Mouse (Mus musculus): ENCODE measurements around the gene Tcirg1. TPM values are rescaled to one million over a fixed set of nuclear protein-coding genes. Genes with fewer than 3 reads are reported as not detected.
A peak's percentile ranks its signal among the peaks of the same experiment; 100 is the strongest.

Tcirg1 gene
- total RNA-seq, 2 experiments from 2014 or later: 22.2 to 46.3 TPM

GRCm38 (mm10) chr19:3928779-3929178, 21.8 kb upstream of the Tcirg1 start:
- no peak for ATAC-seq (replicated peaks; ENCODE audit: low FRiP score, poor library complexity, severe bottlenecking)

DNA sequence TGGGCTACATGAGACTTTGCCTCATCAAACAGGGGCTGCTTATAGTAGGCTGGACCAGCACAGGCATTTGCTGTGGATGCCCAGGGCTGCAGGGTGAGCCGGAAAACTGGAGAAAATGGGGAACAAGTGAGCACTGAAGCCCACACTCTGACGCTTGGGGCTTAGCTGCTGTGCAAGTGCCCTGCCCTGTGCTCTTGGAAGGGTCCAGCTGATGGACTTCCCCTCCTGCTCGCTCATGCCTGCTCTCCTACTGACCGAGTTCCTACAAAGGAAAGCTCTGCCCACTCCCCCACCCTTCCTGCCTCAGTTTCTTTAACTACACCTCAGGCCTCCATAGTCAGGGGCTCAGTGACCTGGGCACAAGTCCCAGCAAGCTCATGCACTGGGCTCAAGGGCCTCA, 21.1 kb upstream of the Tcirg1 start:
- ATAC-seq (replicated peaks; ENCODE audit: low FRiP score, poor library complexity, severe bottlenecking): no peak

GRCm38 (mm10) chr19:3926685-3927084, 19.8 kb upstream of the Tcirg1 start:
- ATAC-seq (replicated peaks; ENCODE audit: low FRiP score, poor library complexity, severe bottlenecking): no peak

DNA sequence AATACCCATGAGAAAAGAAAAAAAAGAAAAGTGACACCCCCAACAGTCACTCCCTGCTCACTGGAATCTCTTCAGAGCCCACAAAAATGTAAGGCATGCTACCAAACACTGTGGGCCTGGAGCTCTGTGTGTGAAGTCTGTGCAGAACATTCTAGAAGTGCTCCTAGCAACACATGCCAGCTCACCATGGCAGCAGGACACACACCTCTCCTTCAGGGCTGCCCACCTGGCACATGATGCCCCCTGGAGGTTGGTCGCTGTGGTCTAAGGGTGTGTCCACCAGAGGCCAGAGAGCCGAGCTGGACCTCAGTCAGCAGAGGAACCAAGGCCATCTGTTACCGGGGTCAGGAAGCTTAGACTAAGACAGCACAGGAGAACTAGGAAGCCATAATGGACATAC, 19.3 kb upstream of the Tcirg1 start:
- ATAC-seq (replicated peaks; ENCODE audit: low FRiP score, poor library complexity, severe bottlenecking): no peak

DNA sequence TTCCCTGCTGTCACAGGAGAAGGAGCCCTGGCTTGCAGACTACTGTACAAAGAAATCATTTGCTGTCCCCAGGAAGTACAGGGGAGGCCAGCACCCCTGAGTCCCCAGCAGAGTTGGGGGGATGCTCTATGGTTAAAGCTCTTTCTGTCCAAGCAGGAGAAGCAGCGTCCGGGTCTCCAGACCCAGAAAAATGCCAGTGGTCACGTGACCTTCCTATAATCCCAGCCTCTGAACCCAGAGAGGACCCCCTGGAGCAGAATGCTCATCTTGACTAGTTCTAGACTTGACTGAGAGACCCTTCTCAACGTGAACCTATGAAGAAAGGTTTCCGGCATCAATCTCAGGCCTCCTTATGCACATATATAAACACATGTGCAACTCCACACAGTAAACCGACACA, 18.9 kb upstream of the Tcirg1 start:
- ATAC-seq (replicated peaks; ENCODE audit: low FRiP score, poor library complexity, severe bottlenecking): no peak

GRCm38 (mm10) chr19:3924868-3925267, 17.9 kb upstream of the Tcirg1 start:
- ATAC-seq (replicated peaks; ENCODE audit: low FRiP score, poor library complexity, severe bottlenecking): no peak

GRCm38 (mm10) chr19:3924190-3924589, 17.3 kb upstream of the Tcirg1 start:
- no peak for ATAC-seq (replicated peaks; ENCODE audit: low FRiP score, poor library complexity, severe bottlenecking)

DNA sequence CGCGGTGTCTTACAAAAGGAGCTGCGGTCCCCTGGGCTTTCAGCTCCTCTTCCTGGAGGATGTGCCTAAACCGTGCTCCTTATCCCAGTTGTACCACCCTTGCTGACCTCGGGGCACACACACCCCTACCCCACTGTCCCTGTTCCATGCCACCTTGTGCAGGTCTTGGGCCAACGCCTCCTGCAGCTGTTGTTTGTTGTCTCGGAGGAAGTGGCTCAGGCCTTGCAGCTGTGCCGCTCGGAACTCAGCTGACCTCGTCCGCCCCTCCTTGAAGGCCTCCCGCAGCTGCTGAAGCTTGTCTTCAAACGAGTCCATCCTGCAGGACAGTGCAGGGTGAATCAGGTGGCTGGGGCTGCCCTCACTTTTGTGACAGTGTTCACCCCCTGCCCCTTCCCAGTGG, 16.7 kb upstream of the Tcirg1 start:
- no peak for ATAC-seq (replicated peaks; ENCODE audit: low FRiP score, poor library complexity, severe bottlenecking)

DNA sequence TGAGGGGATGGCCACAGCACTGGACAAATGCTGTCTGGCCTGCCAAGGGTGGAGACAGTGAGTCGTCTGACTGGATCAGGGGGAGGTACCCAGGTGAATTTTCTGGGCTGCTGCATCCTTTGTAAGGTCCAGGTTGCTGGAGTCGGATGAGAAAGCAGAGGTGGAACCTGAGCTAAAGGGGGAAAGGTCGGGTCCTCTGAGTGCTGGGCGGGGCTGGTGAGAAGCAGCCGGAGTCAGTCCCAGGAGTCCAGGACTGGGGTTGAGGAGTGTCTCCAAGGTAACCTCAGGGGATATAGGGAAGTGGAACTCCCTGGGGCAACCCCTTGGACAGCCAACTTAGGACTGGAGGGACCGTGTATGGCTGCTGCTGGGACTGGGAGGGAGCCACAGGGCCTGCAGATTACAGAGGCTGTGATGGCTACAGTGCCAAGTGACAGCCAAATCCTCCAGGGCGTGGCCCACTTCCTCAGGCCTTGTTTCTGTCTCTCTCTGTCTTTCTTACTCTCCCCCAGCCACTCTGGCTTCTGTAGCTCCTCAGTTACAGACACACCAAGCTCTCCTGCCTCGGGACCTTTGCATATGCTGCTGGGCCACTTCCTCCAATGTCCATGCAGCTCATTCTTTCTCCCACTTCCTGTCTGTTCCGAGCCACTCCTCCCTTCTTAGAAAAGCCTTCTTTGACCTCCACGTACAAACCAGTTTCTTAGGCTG, 15.9 kb upstream of the Tcirg1 start:
- ATAC-seq (replicated peaks; ENCODE audit: low FRiP score, poor library complexity, severe bottlenecking): no peak

DNA sequence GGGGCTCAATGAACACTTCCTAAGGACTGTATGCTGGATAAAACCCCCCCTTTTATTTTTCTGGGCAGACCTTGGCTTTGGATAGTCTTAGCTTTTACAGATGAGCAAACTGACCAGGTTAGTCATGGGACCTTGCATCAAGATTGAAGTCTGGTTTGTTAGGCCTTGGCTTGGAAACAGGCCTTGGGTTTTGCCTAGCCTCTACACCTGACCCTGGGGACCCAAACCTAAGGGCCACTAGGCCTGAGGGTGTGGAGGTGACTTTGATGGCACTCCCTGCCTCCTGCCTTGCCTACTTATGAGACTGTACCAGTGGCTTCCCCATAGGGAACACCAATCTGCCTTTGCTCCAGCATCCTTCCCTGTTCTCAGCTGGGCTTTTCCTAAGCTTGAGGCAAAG, 13.0 kb upstream of the Tcirg1 start:
- ATAC-seq (replicated peaks; ENCODE audit: low FRiP score, poor library complexity, severe bottlenecking): no peak

DNA sequence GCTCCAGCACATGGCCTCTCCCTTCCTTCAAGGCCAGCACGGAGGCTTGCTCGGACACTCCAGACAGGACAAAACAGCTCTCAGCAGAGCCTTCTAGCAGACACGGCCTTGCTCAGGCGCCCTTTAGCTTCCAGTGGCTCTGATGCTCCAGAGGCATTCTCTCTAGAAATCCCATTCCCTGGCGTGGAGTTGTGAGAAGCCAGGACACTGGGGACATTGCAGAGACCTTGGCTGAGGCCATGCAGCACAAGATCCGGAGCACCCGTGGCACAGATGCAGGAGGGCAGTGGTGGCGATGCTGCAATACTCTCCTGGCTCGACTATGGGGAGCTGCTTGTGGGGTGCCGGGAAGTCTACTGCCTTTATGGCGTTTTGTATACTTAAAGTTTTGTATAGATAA, 9.8 kb upstream of the Tcirg1 start:
- ATAC-seq (replicated peaks; ENCODE audit: low FRiP score, poor library complexity, severe bottlenecking): no peak

- ATAC-seq (replicated peaks; ENCODE audit: low FRiP score, poor library complexity, severe bottlenecking): no peak
Observed at GRCm38 (mm10) chr19:3914535-3914934, 7.6 kb upstream of the Tcirg1 start.

- no peak for ATAC-seq (replicated peaks; ENCODE audit: low FRiP score, poor library complexity, severe bottlenecking)
Observed at GRCm38 (mm10) chr19:3913692-3914091, 6.8 kb upstream of the Tcirg1 start.

GRCm38 (mm10) chr19:3912337-3913204, 5.6 kb upstream of the Tcirg1 start, which contains the start of gene Ndufs8:
Gene Ndufs8, minus strand, starts transcription at chr19:3912774.
- peak; percentile 93 for ATAC-seq (replicated peaks; ENCODE audit: low FRiP score, poor library complexity, severe bottlenecking)

- ATAC-seq (replicated peaks; ENCODE audit: low FRiP score, poor library complexity, severe bottlenecking): no peak
Observed at GRCm38 (mm10) chr19:3910206-3910605, 3.3 kb upstream of the Tcirg1 start.

GRCm38 (mm10) chr19:3907876-3908660, 1.1 kb upstream of the Tcirg1 start:
- ATAC-seq (replicated peaks; ENCODE audit: low FRiP score, poor library complexity, severe bottlenecking): no peak

GRCm38 (mm10) chr19:3906326-3906725, 607 bp downstream of the Tcirg1 start:
- ATAC-seq (replicated peaks; ENCODE audit: low FRiP score, poor library complexity, severe bottlenecking): no peak

DNA sequence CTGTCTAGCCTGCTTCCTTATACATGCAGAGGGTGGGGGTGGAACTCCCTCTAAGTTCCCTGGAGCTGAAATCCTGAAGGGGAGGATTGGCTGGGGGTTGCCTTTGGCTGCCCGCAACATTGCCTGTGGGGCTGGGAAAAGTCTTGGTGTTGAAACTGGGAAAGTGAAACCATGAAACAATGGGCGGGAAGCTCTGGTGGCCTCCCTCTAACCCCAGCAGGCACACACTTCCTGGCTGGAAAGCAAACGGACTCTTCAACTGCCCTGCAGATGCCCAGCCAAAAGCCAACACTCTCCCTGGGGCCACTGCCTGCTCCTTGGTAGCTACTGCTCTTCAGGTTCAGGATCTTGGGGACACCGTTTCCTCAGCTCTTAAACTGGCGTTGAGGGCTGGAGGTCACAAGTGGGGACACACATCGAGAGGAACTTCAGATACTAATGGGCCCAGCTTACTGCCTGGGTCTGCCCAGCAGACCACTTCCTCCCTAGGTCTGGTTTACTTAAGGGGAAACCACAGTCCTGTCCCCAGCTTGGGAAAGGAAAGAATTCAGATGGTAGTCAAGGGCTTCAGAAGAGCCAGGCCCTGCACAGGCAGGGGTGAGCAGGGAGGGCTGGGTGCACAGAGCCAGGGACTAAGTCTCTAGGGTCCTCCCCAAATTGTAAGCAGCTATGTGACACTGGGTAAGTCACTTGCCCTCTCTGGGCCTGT, 1.5 kb downstream of the Tcirg1 start:
- no peak for ATAC-seq (replicated peaks; ENCODE audit: low FRiP score, poor library complexity, severe bottlenecking)

DNA sequence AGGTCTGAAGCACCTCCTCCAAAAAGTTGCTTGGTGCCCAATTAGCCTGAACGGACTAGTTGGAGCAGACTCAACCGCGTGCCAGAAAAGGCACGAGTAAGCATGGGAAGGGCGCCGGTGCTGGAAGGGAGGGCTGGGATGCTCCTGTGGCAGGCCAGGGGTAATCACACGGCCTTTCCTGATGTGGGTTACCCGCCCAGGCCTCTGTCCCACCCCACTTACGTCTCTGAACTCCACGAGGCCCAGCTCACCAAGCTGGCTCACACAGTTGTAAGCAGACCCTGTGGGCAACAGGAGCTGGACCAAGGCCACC, 2.6 kb downstream of the Tcirg1 start:
- no peak for ATAC-seq (replicated peaks; ENCODE audit: low FRiP score, poor library complexity, severe bottlenecking)
